Mouse (Mus musculus): ENCODE results near the gene Atp6v0d1. TPM values are rescaled to one million over a fixed set of nuclear protein-coding genes. Genes with fewer than 3 reads are reported as not detected.

Atp6v0d1 gene
- 16.6 and 36.8 TPM in 2 replicates for polyA plus RNA-seq (2012; ENCODE audit: low replicate concordance)

DNA sequence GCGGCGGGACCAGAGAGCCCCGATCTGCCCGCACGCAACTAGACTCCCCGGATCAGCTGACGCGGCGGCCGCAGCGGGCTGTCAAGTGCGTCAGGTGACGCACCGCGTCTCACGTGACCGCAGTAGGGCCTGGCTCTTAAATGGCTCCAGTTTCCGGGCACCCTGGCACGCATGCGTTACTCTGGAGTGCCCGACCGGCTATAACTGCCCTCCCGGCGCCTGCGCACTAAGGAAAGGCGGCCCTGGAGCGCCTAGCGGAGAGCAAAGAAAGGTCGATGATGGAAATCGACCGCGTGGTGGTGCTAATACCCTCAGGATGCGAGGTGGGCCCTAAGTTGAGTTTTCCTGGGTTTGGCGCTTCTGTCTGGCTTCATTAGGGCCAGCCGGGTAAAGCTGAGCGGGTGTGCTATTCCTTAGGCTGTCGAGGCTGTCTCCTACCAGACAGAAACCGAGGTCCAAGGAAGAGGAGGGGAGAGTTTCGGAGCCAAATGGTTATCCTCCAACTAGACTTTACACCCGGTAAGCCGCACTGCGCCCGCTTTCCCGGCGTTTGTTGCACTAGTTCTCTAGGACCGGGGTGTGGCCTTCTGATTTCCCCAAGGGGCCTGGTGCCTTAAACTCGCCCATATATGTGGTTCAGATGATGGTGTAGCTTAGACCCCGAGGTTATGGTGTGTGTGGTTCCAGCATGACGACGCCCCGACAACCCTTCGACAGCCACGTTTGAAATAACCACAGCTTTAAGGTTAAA lies at the start of gene Atp6v0d1:
TSS of gene Atp6v0d1 (minus strand) at position 96 of the 751 bp plus-strand sequence.

DNA sequence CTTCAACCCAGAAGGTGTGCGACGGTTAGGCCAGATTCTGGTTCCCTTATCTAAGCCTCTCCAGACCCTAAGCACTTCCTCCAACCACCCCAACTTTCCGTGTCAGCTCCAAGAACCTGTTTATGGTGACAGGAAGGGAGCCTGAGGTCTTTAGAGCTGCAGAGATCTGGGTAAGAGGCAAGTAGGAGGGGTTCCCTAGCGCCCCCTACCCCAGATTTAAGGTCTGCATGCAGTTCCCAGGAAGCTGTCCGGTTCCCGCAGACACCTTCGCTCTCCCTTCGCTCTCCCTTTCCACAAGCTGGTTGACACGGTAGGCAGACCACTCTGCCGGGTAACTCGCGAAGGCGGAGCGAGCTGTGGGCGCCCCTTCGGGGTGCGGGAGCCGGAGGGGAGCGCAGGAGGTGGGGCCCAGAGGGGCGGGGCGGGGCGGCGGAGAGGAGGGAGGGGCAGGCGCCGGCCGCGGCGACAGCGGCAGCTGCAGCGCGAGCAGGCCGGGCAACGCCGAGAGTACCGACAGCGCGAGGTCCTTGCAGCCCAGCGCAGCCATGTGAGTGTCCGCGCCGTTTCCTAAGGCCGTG lies 39.0 kb upstream of the Atp6v0d1 start, which contains the start of gene Ripor1:
TSS of gene Ripor1 (plus strand) at position 452 of the 578 bp plus-strand sequence.

GRCm38 (mm10) chr8:105518436-105519313 lies 47.2 kb downstream of the Atp6v0d1 start, which contains the start of gene Hsd11b2:
Gene Hsd11b2, plus strand, starts transcription at chr8:105518755.

DNA sequence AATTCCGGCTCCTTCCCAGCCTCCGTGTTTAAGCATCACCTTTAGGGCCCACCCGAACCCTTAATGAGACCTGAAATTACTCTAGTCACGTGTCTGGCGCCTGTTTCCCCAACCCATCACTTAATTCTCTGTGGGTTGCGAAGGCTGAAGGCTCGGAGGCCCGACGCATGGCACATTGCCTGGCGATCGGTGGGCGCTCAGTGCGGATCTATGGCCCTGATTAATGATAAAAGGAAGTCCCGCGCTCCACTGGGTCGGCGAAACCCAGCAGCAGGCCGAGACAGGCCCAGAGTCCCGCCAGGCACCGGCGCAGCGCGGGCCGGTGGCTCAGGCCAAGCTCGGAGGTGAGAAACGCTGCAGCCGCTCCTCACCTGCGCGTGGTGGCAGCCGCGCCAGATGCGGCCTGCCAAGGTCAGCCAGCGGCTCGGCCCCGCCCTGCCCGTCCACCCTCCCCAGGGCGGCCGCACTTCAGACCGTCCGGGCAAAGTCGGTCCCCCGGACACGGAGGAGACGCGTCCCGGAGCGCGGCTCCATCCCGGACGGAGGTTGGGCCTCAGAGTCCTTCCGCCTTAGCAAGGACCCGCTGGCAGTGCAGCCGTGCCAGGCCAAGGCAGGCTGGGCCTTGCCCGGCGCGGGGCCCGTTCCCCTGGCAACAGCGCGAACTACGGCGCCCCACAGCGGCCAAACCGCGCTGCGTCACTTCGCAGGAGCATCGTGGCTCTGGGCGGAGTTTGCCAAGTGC lies 69.2 kb downstream of the Atp6v0d1 start, which contains the start of gene Zdhhc1:
TSS of gene Zdhhc1 (minus strand) at position 464 of the 742 bp plus-strand sequence.

Other genes with a start within 250 kb of the Atp6v0d1 start
- gene Lrrc29, start 239.8 kb downstream of the Atp6v0d1 start, polyA plus RNA-seq (2012; ENCODE audit: low replicate concordance) = 0.55 and 2.4 TPM in 2 replicates
- 32.3 and 42.4 TPM in 2 replicates for gene Tmem208, start 239.7 kb downstream of the Atp6v0d1 start, polyA plus RNA-seq (2012; ENCODE audit: low replicate concordance)
- 35.9 and 70.7 TPM in 2 replicates for gene Fhod1, start 218.1 kb downstream of the Atp6v0d1 start, polyA plus RNA-seq (2012; ENCODE audit: low replicate concordance)
- gene Slc9a5, start 217.2 kb downstream of the Atp6v0d1 start, polyA plus RNA-seq (2012; ENCODE audit: low replicate concordance) = 2.3 and 3.7 TPM in 2 replicates
- 0.11 TPM in 1 of 2 replicates, not detected in the other for gene Plekhg4, start 192.8 kb downstream of the Atp6v0d1 start, polyA plus RNA-seq (2012; ENCODE audit: low replicate concordance)
- gene Kctd19, start 152.5 kb downstream of the Atp6v0d1 start, polyA plus RNA-seq (2012; ENCODE audit: low replicate concordance) = 0.04 TPM in 1 of 2 replicates, not detected in the other
- gene Lrrc36, start 152.5 kb downstream of the Atp6v0d1 start, polyA plus RNA-seq (2012; ENCODE audit: low replicate concordance) = 0.11 TPM in 1 of 2 replicates, not detected in the other
- gene Tppp3, start 94.5 kb downstream of the Atp6v0d1 start, polyA plus RNA-seq (2012; ENCODE audit: low replicate concordance) = 11.8 and 41.7 TPM in 2 replicates
- 8.8 and 14.2 TPM in 2 replicates for gene Zdhhc1, start 69.1 kb downstream of the Atp6v0d1 start, polyA plus RNA-seq (2012; ENCODE audit: low replicate concordance)
- 0.06 TPM in 1 of 2 replicates, not detected in the other for gene Hsd11b2, start 47.3 kb downstream of the Atp6v0d1 start, polyA plus RNA-seq (2012; ENCODE audit: low replicate concordance)
- 13.2 and 17.0 TPM in 2 replicates for gene Ripor1, start 39.2 kb upstream of the Atp6v0d1 start, polyA plus RNA-seq (2012; ENCODE audit: low replicate concordance)
- gene Ctcf, start 70.5 kb upstream of the Atp6v0d1 start, polyA plus RNA-seq (2012; ENCODE audit: low replicate concordance) = 167 and 352 TPM in 2 replicates
- not detected in 2 replicates for gene Agrp, start 71.3 kb upstream of the Atp6v0d1 start, polyA plus RNA-seq (2012; ENCODE audit: low replicate concordance)
- gene Carmil2, start 120.2 kb upstream of the Atp6v0d1 start, polyA plus RNA-seq (2012; ENCODE audit: low replicate concordance) = 183 and 580 TPM in 2 replicates
- 23.1 and 61.2 TPM in 2 replicates for gene Acd, start 135.1 kb upstream of the Atp6v0d1 start, polyA plus RNA-seq (2012; ENCODE audit: low replicate concordance)
- gene Pard6a, start 135.1 kb upstream of the Atp6v0d1 start, polyA plus RNA-seq (2012; ENCODE audit: low replicate concordance) = 5.1 and 6.2 TPM in 2 replicates
- not detected in 2 replicates for gene 4933405L10Rik, start 141.6 kb upstream of the Atp6v0d1 start, polyA plus RNA-seq (2012; ENCODE audit: low replicate concordance)
- gene Enkd1, start 142.2 kb upstream of the Atp6v0d1 start, polyA plus RNA-seq (2012; ENCODE audit: low replicate concordance) = 8.9 and 12.2 TPM in 2 replicates
- gene Gfod2, start 192.6 kb upstream of the Atp6v0d1 start, polyA plus RNA-seq (2012; ENCODE audit: low replicate concordance) = 3.2 and 6.1 TPM in 2 replicates